Mouse (Mus musculus) regulatory T cell (primary cell): ENCODE results near the gene Il17rb.

Experiments
- in situ Hi-C: fragments of 300-600 bp; cut with MboI, MseI; formaldehyde crosslinking; loops from one replicate; pipeline ENCODE4 v1.15.1; 2025; ENCODE audit warnings: high pct_unique_total_duplicates

Gene Il17rb

DNA sequence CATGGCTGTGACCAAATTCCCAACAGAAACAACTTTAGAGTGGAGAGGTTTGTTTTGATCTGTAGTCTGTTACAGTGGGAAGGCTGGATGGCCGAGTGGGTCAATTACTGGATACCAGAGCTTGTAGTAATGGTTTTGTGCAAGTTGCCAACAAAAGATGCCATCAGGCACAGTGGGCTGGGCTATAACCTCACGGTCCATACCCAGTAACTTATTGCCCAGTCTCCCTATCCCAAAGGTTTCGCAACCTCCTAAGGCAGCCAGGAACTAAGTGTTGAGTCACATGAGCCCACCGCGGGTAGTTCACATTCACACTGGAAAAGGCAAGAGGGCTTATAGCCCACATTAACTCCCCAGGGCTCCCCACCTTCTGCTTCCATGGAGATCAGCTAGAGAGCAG is 8.0 kb upstream of the Il17rb start:
- in situ Hi-C loops: no loop called here

DNA sequence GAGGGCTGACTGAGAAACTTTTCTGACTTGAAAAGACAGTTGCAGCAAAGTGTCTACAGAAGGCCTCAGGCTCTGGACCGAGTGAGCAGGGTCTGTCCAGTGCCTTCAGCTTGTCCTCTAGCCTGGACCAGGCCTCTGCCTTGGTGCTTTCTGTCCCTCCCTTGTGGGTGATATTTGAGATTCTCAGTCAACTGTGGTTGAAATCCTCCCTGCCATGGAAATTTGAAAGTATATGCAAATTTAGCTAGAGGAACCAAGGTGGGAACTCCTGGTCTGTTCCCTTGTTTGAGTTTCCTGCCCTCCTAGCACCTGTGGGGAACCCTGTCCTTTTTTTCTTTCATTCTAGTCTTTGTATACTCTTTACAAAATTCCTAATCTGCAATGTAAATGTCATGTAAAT is 6.3 kb upstream of the Il17rb start:
- in situ Hi-C loops: no loop called here

DNA sequence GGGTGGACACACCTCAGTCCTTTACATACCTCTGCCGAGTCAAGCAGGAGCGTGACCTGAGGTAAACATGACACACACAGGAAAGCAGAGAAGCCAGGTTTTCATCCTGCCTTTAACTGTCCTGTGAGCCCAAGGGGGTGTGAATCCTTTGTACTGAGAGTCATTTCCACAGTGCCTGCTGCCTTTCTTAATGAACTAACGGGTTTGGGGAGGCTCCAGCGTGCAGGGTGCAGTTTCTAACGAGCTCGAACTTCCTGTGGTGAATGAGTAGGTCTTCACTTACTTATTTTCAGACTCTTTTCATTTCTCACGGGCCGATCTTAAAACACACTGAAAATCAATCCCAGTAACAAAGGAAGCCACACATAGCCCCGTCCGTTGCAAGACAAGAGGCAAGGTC is 5.8 kb upstream of the Il17rb start:
- in situ Hi-C loops: no loop called here

DNA sequence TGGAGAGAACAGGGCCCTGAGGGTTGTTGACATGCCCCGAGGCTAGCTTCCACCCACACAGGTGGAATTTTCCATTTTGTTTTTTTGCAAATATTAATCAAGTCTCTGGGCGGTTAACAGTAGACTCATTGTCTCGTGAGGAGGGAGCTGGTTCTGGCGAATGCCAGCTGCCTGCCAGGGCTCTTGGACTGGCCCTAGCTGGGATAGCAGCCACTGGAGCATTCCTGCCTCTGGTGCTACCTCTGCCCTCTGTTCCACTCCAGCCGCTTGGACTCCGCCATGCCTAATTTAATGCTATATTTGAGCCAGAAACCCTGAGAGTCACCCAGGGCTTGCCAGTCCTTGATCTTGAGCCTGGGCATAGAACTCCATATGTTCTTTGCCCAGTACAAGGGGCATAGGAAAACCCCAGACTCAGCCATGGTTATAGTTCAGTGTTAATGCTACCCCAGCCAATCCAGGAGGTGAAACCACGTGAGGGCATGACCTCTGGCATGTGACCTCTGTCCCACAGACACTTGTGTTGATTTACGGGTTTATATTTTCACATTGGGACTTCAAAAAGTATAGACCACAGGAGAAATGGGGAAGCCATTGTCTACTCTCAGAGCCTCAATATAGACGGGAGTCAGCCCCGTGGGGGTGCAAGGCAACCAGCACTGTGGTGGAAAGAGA is 3.3 kb upstream of the Il17rb start:
- in situ Hi-C loops: no loop called here

DNA sequence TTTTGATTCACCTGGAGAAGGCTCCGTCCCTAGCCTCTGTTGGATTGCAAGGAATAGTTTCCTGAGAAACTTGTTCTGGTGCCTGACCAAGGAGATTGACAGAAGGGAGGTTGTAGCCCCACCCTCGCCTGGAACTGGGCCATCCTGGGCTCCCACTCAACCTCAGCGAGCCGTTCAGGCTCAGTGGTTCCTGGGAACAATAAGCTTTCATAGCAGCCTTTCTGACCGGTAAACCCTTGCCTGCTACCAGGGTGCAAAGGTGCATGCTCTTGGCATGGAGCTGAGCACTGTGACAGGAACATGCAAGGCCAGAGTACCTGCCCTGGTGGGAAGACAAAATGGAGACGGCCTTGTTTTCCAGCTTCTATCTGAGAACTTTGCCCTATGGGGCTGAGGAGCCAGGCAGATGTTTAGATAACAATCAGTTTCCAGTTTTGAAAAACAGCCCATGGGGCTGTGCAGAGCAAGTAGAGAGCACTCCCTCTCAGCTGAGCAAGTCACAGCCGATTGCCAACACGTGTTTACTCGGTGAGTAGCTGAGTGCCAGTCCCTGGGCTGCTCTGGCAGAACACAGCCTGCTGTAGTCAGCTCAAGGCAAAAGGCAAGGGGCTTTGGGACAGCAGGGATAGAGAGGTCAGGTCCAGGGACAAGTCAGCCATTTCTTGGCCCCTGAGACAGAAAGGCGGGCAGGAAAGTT is 1.3 kb upstream of the Il17rb start:
- in situ Hi-C loops: no loop called here

DNA sequence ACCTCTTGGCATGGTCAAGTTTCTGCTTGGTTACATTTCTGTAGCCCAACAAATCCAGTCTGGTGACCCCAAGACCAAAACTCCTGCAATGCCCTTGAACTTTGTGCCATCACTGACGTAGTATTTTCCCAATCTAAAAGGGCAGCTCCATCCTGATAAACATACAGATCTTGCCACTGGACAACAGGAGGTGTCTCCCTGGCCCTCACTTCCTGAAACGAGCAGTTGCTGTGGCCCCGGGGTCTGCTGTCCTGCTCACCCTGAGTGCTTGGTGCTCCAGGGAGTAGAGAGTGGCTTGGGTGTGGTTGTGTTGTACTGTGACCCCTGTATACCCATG is 9.3 kb downstream of the Il17rb start:
- in situ Hi-C loops: no loop called here

DNA sequence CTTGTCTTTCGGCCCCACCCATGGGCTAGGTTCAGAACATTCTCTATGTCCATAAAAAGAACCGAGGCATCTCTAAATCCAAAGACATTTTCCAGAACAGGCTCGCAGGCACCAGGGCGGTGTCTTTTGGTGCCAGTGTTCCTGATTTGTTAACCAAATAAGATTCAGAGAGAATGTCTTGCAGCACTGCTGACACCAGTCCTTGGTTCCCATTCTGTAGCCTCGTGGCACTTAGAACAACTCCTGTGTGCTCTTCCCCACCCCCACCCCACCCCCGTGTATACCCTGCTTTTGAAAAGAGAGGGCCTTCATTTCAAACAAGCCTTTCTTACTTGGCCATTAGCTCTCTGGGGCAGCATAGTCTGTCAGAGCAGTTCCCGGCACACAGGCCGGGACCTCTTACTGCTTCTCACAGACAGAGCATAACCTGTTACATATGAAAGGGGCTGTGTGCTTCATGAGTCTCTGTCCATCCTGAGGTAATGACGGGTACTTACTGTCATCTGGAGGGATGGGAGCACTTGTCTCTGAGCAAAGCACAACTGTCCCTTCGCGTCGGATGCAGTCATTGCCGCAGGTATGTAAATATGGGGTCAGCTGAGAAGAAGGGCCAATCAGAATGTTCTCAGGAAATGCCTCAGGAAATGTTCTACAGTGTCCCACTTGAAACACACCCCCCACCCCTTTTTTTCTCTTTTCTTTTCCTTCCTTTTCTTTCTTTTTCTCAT is 9.8 kb downstream of the Il17rb start:
- in situ Hi-C loops: no loop called here

DNA sequence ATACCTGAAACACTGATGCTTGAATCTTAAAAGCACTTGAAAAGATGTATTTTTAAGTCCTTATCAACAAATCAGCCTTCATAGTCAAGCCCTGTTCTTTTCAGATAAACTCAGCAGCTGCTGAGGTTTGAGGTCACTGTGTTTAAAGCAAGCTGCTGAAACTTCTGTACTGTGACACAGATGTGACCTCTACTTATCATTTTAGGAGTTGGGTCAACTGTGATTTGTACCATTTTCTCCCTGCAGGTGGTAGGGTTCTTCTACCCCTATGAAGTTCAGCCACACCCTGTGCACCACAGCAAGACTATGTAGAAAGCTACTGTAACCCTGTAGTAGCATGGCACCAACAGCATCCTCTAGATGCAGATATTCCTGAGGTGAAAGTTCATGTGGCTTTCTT is 11.4 kb downstream of the Il17rb start:
- in situ Hi-C loops: no loop called here

DNA sequence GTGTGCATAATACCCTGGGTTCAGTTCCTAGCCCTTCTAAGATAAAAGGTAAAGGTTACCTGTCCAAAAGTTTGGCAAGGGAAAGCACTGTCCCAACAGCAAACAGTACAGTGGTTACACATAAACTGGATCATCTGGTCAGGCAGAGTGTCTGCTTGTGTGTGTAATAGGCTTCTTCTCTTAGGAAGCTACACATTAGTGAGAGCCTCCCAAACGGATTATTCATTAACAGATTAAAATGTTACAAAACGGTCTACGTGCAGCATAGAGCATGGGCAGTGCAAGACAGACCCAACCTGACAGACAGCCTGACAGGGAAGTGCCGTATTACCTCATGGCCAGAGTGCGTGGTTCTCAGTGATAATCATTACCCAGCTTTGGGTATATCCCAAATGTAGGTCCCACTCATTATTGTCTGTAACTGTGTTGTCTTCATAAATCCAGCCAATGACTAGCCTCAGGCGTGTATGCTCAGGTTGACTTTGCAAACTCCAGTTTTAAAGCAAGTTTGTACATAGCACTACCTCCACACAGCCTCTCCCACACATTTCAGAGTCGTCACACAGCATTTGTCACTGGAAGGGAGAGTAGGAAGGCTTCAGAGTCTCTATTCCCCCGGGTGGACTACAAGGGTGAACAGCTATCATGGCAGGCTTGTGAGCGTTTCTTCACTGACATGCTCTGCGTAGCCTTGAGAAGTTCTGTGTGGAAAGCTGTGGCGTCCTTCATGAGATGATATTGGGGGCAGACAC is 12.5 kb downstream of the Il17rb start:
- in situ Hi-C loops: no loop called here

DNA sequence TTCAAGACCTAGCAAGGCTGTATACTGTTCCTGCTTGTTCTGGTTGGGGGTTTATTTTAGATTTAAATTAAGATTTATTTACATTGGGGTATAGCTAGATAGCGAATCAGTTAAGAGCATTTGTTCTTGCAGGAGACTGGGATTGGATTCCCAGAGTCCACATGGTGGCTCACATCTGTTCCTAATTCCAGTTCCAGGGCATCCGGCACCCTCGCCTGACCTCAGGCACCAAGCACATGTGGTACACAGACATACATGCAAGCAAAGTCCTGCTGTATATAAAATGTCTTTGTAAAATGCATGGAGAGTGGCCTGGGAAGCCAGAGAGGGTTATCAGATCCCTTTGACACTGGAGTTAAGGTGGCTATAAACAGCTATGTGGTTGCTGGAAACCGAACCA is 13.7 kb downstream of the Il17rb start:
- in situ Hi-C loops: no loop called here

DNA sequence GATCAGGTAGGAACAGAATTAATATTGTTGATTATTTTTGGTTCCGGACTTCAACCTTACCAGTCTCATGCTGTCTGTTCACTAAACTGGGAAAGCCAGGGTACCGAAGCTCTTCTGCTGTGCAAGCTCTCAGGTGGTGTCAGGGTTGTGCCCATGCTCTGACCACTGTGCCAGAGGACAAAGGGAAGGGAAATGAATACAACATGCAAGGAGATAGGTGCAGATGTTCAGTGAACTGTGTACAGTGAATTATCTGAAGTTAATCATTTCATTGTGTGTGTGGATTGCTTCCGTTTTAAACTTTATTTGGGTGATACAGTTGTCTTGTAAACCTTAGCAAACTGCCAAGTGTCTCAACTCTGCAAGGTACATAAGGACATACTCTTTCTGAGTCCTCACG is 20.4 kb downstream of the Il17rb start:
- in situ Hi-C loops: no loop called here

DNA sequence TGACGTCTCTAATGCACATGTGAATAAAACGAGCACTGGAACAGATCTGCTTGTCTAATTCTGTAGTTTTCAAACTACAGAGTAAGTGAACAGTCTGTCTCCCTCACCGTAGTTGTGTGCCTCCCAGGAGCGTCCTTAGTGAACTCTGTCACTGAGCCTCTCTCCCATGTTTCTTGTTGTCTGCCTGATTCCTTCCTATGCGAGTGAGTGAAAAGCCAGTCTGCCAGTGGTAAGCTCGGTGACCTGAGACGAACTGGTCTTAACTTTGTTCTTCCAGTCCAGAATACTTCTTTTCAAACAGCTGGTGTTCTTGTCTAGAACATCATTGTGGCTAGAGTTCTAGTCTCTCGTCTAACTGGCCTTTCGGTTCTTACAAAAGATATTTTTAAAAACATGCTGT is 21.0 kb downstream of the Il17rb start:
- in situ Hi-C loops: no loop called here

DNA sequence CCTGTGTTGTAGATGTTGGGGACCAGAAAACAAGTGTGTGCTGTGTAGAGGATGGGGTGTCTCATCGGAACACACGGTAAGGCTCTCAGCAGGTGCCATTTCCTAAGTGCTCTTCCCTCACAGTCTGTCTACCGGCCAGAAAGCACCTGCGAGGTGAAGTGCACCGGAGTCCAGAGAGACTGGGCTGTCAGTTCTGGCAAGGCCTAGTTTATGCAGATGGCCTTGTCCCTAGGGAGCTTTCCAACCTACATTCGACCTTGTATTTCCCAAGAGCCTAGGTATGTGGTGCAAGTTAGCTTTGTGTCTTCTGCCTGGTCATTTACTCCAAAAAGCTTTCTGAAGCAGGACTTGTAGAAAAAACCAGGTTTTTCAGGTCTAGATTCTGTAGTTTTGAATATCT is 21.4 kb downstream of the Il17rb start:
- in situ Hi-C loops: no loop called here

DNA sequence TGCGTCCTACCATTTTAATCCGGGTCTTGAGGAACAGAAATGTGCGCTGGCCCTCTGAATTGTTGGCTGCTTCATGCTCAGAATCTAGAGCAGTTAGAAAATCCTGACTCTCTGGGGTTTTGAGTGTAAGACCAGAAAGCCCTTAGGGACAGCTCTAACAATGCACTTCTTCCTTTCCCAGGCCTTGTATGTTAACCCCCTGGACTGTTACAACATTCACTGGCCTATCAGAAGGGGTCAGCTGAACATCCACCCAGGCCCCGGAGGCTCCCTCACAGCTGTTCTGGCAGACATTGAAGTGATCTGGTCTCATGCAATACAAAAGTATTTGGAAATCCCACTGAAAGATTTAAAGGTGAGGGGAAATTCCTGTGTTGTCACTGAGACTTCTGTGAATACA is 22.6 kb downstream of the Il17rb start:
- in situ Hi-C loops: no loop called here

DNA sequence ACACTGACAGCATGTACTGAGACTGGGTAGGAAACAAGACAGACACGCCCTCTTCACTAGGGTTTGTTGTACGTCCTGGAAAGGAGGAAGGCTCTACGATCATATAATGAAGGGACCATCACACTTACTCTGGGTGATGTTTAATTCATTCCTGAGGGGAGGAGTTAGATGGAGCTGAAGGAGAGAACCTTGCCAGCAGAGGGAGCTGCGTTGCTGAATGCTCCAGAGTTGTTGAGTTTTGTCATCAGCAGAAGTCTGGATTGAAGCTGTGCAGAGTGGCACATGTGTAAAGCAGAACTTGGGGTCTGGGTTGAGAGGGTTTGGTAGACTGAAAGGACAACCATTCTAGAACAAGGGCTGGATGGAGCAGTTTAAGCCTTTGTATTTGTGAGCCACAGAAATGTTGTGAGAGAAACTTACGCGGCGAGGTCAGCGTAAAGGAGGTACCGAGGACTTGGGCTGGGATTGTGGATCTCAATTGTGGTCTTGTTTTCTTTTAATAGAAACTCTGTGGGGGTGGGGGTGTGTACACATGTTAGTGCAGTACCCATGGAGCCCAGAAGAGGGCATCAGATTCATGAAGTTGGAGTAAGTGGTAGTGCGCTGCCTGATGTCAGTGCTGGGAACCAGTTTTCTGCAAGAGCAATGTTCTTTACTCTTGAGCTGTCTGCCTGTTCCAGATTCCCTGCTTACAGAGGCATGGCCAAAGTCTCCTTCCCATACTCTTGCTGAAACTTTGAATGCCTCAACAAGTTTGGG is 28.1 kb downstream of the Il17rb start:
- in situ Hi-C loops: no loop called here

DNA sequence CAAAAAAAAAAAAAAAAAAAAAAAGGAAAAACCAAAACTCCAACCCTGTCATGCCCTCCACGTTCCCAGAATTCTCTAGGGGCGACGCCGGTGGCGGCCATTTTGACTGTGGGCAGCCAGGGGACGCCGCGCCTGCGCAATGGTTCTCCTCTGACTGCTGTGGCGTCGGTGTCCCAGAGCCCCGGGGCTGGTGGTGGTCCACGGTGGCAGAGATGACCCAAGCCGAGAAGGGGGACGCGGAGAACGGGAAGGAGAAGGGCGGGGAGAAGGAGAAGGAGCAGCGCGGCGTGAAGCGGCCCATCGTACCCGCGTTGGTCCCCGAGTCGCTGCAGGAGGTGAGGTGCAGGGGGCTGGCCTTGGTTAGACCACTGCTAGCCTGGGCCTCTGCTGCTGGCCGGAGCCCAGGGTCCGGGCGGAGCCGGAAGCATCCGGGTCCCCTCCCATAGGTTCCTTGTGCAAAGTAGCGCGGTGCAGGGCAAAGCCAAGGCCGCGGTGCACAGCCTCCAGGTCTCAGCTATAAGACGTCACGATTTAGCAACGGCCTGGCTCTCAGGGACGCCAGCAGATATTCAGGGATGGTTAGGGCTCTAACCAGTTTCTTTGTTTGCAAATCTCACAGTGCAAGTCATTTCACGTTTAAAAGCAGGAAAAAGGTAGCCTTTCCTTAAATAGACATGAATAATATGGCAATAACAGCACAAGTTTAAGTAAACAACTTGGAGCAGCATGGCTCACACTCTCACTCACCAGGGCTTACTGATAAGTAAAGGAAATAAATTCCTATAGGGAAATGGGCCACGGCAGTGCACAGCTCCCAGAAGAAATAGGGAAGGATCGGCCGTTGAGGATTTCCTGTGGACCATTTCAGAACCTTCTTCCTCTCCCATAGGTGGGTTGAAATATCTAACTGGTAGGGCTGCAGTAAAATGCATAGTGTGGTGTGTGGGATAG is 30.2 kb downstream of the Il17rb start, which contains the start of gene Actr8:
TSS of gene Actr8 (plus strand) at position 84 of the 951 bp plus-strand sequence.
- in situ Hi-C loops: no loop called here

DNA sequence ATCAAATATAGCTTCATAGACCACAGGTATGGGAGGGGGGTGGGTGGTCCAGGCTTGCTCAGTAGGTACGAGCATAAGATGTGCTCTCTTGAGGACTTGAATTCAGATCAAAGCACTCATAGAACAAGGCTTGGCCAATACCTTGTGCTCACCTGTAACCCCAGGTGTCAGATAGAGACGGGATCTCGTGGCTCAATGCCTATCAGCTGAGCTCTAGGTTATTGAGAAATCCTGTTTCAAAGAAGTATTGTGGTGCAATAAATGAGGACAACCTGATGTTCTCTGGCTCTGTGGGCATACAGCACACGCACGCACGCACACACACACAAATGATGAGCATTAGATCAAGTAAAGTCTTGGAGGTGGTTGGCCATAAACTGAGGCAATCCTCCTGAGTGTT is 31.8 kb downstream of the Il17rb start:
- in situ Hi-C loops: no loop called here

DNA sequence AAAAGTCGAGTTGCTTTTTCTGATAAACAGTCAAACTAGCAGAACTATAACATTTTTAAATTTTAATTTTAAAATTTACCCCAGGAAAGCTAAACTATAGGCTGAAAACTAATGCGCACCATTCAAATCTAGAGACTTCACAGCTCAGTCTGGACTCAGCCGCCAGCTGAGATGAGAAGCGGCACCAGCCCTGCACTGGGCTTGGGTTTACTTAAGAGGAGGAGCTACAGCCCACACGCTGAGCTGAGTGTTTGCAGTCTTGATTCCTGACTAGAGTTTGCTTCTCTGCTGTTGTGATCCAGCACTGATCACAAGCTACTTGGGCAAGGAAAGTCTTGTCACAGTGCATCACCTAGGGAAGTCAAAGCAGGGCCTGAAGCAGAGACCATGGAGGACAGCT is 36.7 kb downstream of the Il17rb start:
- in situ Hi-C loops: no loop called here

DNA sequence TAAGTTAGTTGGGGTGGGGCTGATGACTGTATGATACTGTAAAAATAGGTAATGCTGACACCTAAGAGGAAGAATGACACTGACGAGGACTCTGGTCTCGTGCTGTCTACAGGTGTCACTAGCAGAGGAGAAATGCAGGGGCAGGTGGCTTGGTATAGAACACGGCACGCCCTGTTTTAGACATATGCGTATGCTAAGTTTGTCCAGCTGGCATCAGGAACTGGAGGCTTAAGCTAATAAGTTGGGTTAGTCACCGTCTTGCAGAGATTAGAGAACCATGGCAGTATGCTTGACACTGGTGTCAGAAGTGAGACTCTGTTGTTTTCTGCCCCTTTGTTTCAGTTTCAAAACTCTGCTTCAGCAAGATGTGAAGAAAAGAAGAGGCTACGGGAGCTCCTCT is 37.2 kb downstream of the Il17rb start:
- in situ Hi-C loops: no loop called here

DNA sequence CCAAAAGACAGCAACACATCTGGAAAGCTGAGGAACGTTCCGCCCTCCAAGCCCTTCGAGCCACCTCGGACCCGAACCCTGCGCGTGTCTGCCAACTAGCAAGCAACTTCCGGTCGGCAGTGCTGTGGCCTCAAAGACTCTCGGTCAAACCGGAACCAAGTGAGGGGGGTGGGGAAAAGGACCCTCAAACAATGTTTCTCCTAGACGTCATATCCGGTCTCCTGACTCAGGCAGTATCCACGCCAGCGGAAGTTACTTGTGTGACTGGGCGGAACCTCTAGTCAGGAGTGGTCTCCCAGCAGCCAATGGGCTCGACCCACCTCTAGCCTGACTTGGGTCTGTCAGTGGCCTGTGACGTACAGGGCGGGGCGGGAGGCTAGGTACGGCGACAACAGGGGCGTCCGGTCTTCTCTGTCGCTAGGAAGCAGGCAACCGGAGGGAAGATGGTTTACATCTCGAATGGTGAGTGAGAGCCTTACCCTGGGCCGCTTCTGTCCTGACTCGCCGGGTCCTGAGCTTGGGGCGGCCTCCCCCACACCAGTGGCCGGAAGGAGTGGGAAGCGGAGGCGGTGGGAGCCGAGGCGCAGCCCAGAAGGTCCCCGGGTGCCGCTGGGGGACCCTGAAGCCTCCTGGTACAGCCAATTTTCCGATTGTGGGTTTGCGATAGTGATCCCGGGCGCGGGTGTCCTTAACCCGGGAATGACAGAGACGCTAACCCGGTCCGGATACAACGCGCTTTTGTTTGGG is 40.4 kb downstream of the Il17rb start, which contains the start of gene Selenok:
TSS of gene Selenok (plus strand) at position 234 of the 747 bp plus-strand sequence.
- in situ Hi-C loops: loop anchor here (5.0 kb wide), 1 partner anchor 509 kb away; the partner anchor contains the start of gene Dcp1a
